13 mouse cellular contexts compared by ENCODE assay signal in the genomic region with DNA sequence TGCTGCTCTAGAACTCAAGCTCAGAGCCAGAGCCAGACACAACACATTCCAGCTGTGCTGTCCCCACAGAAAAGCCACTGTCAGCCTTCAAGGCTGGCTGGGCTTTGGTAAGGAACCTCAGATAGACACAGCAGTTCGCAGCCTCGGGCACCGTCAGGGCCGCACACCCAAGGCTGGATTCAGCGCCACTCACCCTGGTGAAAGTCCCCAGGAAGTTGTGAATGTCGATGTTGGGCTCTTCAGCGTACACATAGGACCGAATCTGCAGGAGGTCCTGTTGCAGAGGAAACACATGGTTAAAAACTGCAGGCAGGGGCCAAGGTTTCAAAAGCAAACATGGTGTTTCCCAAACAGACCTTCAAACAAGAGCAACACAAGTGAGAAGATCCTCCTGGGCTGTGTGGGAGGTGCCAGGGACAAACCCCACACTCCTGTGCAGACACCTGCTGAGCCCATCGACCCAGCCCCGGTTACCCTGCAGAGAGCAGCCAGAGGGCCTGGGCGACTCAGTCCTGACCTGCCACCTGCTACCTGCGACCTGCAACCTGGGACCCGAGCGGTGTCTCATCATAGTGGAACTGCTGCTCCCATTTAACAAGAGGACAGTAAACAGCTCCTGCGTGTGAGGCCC. TPM values are rescaled to one million over a fixed set of nuclear protein-coding genes. Genes with fewer than 3 reads are reported as not detected.
DNase-seq lines count a peak whose midpoint lies in the region; ATAC-seq lines count a peak whose summit lies in the region.
"Had no signal": no experiment of that assay in that cellular context is flagged by ENCODE, and none has a peak within 500 bp of the region (broad histone marks: within the 10 kb centered on the region; RNA-seq: fewer than 3 reads in every experiment).

No protein-coding gene starts in this region.

- no peak for DNase-seq in lung, postnatal 36 days
- DNase-seq: adrenal gland, adult 2 months; kidney, postnatal 10 days; right cerebral cortex, postnatal 4 days had no signal

- H3K4me2 ChIP-seq in forebrain, embryonic 12.5 days, result no peak overlapping the region
- no peak overlapping the region for H3K4me2 ChIP-seq in forebrain, embryonic 16.5 days (ENCODE audit: low read length)
- H3K4me2 ChIP-seq in midbrain, embryonic 13.5 days (replicated peaks), result no peak overlapping the region
- no peak overlapping the region for H3K4me2 ChIP-seq in midbrain, embryonic 16.5 days (ENCODE audit: low read length)
- H3K4me2 ChIP-seq: liver, embryonic 15.5 days; stomach, embryonic 15.5 days had no signal

- H3K4me3 ChIP-seq in forebrain, embryonic 12.5 days (replicated peaks), result no peak overlapping the region
- H3K4me3 ChIP-seq in forebrain, embryonic 16.5 days (replicated peaks; ENCODE audit: low read length), result no peak overlapping the region
- no peak overlapping the region for H3K4me3 ChIP-seq in midbrain, embryonic 13.5 days (replicated peaks)
- no peak overlapping the region for H3K4me3 ChIP-seq in midbrain, embryonic 16.5 days (ENCODE audit: low read depth, low read length)
- H3K4me3 ChIP-seq: liver, embryonic 15.5 days; stomach, embryonic 15.5 days had no signal

- H3K27me3 ChIP-seq in forebrain, embryonic 12.5 days, result no peaks in the 10 kb centered on the region
- H3K27me3 ChIP-seq in forebrain, embryonic 16.5 days (replicated peaks; ENCODE audit: control insufficient read depth, insufficient read depth, low read length), result no peaks in the 10 kb centered on the region
- H3K27me3 ChIP-seq in midbrain, embryonic 13.5 days, result no peaks in the 10 kb centered on the region
- no peaks in the 10 kb centered on the region for H3K27me3 ChIP-seq in midbrain, embryonic 16.5 days (ENCODE audit: control insufficient read depth, insufficient read depth, low read depth, low read length)
- H3K27me3 ChIP-seq: liver, embryonic 15.5 days; stomach, embryonic 15.5 days had no signal

- 0 out of 2 replicates have a peak overlapping the region, but pooled peaks have one; percentile 14 for H3K27ac ChIP-seq in forebrain, embryonic 12.5 days
- no peak overlapping the region for H3K27ac ChIP-seq in forebrain, embryonic 16.5 days (ENCODE audit: low read length)
- H3K27ac ChIP-seq in midbrain, embryonic 13.5 days, result peak overlapping the region; percentile 26; the same call in 1 of the 2 replicates
- H3K27ac ChIP-seq in midbrain, embryonic 16.5 days (ENCODE audit: low read length), result no peak overlapping the region
- H3K27ac ChIP-seq: liver, embryonic 15.5 days; stomach, embryonic 15.5 days had no signal

- no peak for ATAC-seq in forebrain, embryonic 12.5 days (ENCODE audit: low FRiP score)
- ATAC-seq in forebrain, embryonic 16.5 days, result no peak
- ATAC-seq in midbrain, embryonic 13.5 days, result no peak
- ATAC-seq in midbrain, embryonic 16.5 days, result no peak
- ATAC-seq in activated CD4-positive, CD25-positive, alpha-beta regulatory T cell, adult 4 months, result peak; percentile 54
- 0 out of 2 replicates have a peak, but pooled peaks have one; percentile 29 for ATAC-seq in megakaryocyte progenitor cell, adult 5-6 weeks (replicated peaks; ENCODE audit: poor library complexity)
- no peak for ATAC-seq in megakaryocyte-erythroid progenitor cell, adult 5-6 weeks (replicated peaks; ENCODE audit: low FRiP score, low TSS enrichment, poor library complexity, severe bottlenecking)

- 62% methylated on average over 15 of the region's 15 CpGs for WGBS in forebrain, embryonic 12.5 days
- WGBS in forebrain, embryonic 16.5 days, result 54% methylated on average over 15 of the region's 15 CpGs
- 54% methylated on average over 15 of the region's 15 CpGs for WGBS in midbrain, embryonic 13.5 days
- 51% methylated on average over 15 of the region's 15 CpGs for WGBS in midbrain, embryonic 16.5 days

- peaks cover 22% of the 10 kb centered on the region for H3K4me1 ChIP-seq in forebrain, embryonic 12.5 days
- H3K4me1 ChIP-seq in forebrain, embryonic 16.5 days (replicated peaks; ENCODE audit: control insufficient read depth, insufficient read depth, low read length), result peaks cover 11% of the 10 kb centered on the region
- H3K4me1 ChIP-seq in midbrain, embryonic 13.5 days (replicated peaks), result peaks cover 15% of the 10 kb centered on the region
- H3K4me1 ChIP-seq in midbrain, embryonic 16.5 days (ENCODE audit: control insufficient read depth, insufficient read depth, low read length), result peaks cover 10% of the 10 kb centered on the region
- H3K4me1 ChIP-seq: liver, embryonic 15.5 days; stomach, embryonic 15.5 days had no signal

- H3K36me3 ChIP-seq in forebrain, embryonic 12.5 days (replicated peaks), result peaks cover 21% of the 10 kb centered on the region
- H3K36me3 ChIP-seq in forebrain, embryonic 16.5 days (ENCODE audit: control insufficient read depth, insufficient read depth), result peaks cover 8% of the 10 kb centered on the region
- peaks cover 62% of the 10 kb centered on the region for H3K36me3 ChIP-seq in midbrain, embryonic 13.5 days
- peaks cover 18% of the 10 kb centered on the region for H3K36me3 ChIP-seq in midbrain, embryonic 16.5 days (ENCODE audit: control insufficient read depth, insufficient read depth, low read length)
- H3K36me3 ChIP-seq: liver, embryonic 15.5 days; stomach, embryonic 15.5 days had no signal

- H3K9me3 ChIP-seq in forebrain, embryonic 12.5 days, result peaks cover 4% of the 10 kb centered on the region; the same call in 1 of the 2 replicates
- no peaks in the 10 kb centered on the region for H3K9me3 ChIP-seq in forebrain, embryonic 16.5 days (ENCODE audit: control insufficient read depth, low read length)
- no peaks in the 10 kb centered on the region for H3K9me3 ChIP-seq in midbrain, embryonic 13.5 days
- no peaks in the 10 kb centered on the region for H3K9me3 ChIP-seq in midbrain, embryonic 16.5 days (replicated peaks; ENCODE audit: control insufficient read depth, low read length, poor library complexity, severe bottlenecking)
- H3K9me3 ChIP-seq: liver, embryonic 15.5 days; stomach, embryonic 15.5 days had no signal

- H3K9ac ChIP-seq in forebrain, embryonic 12.5 days, result no peak overlapping the region
- no peak overlapping the region for H3K9ac ChIP-seq in forebrain, embryonic 16.5 days (replicated peaks; ENCODE audit: low read depth, low read length)
- no peak overlapping the region for H3K9ac ChIP-seq in midbrain, embryonic 13.5 days (replicated peaks)
- H3K9ac ChIP-seq in midbrain, embryonic 16.5 days (ENCODE audit: low read depth, low read length), result no peak overlapping the region
- H3K9ac ChIP-seq: liver, embryonic 15.5 days; stomach, embryonic 15.5 days had no signal

RNA-seq across cellular contexts. Expression of a gene that starts 58.6 kb away (rescaled TPM):
- 27.6 and 28.3 TPM in 2 replicates for polyA plus RNA-seq in forebrain, embryonic 12.5 days (2016; fragmentation: Nextera tagmentation; extraction: Ambion mirVana)
- 53.9 and 60.4 TPM in 2 replicates for polyA plus RNA-seq in forebrain, embryonic 16.5 days (2015; fragmentation: Nextera tagmentation; extraction: Ambion mirVana)
- 61.1 and 63.6 TPM in 2 replicates for polyA plus RNA-seq in midbrain, embryonic 13.5 days (2015; fragmentation: Nextera tagmentation; extraction: Ambion mirVana)
- 88.4 and 97.1 TPM in 2 replicates for polyA plus RNA-seq in midbrain, embryonic 16.5 days (2015; fragmentation: Nextera tagmentation; extraction: Ambion mirVana)
- 1 to 10 TPM; 4.0 to 7.6 TPM for polyA plus RNA-seq in activated CD4-positive, CD25-positive, alpha-beta regulatory T cell, adult 4 months (2017; shearing (Covaris generic))
- 0.15 and 0.22 TPM in 2 replicates for total RNA-seq in megakaryocyte progenitor cell, adult 5-6 weeks (2015)
- total RNA-seq in megakaryocyte progenitor cell, adult 5-6 weeks (2017), result 0.27 and 0.42 TPM in 2 replicates
- 0.37 TPM in 1 of 2 replicates, not detected in the other for total RNA-seq in megakaryocyte-erythroid progenitor cell, adult 5-6 weeks (2014; fragmentation: Nextera tagmentation)
- 0.23 TPM in 1 of 2 replicates, not detected in the other for total RNA-seq in megakaryocyte-erythroid progenitor cell, adult 5-6 weeks (2017)

Comparison
In these comparisons a context has a peak if more than half of its experiments do, and no peak if none do; other contexts are left out.
1. H3K27ac ChIP-seq: peak in forebrain, embryonic 12.5 days (single experiment) and midbrain, embryonic 13.5 days (single experiment); none in forebrain, embryonic 16.5 days (single experiment) and midbrain, embryonic 16.5 days (single experiment).
2. ATAC-seq: peak in activated CD4-positive, CD25-positive, alpha-beta regulatory T cell, adult 4 months (single experiment) and megakaryocyte progenitor cell, adult 5-6 weeks (single experiment); none in forebrain, embryonic 12.5 days (single experiment), forebrain, embryonic 16.5 days (single experiment), midbrain, embryonic 13.5 days (single experiment), midbrain, embryonic 16.5 days (single experiment) and megakaryocyte-erythroid progenitor cell, adult 5-6 weeks (single experiment).